Comparison of ENCODE assay signal across 10 mouse cellular contexts in the genomic region with DNA sequence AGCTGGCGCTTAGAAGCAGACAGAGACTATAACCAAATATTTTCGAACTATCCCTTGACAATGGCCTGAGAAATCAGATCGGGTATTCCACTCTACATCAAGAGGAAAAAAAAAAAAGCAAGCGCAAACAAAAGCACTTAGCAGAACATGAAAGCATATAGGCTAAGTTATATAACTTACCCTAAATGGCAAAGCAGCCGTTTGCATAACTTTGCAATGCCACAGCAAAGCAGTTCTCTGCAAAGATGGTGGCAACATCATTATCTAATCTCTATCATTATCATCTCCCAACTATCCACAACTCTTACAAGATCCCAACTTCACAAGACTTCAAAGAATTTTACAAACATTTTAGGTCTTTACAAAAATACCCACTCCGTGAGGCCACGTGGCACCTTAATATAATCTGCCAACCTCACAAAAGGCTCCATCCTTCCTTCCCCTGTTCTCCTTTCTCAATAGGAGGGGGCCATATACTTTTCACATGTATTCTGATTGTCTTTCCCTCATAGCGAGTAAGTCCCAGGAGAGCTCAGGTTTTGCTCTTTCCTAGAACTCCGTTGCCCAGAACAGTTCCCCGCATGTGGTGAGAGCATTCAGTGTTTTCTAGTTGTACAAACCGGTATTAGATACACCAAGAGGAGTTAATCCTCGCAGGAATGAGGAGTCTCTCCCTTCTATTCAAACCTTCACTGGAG. TPM values are rescaled to one million over a fixed set of nuclear protein-coding genes. Genes with fewer than 3 reads are reported as not detected.
DNase-seq lines count a peak whose midpoint lies in the region; ATAC-seq and TF ChIP-seq lines count a peak whose summit lies in the region.
"Had no signal": no experiment of that assay in that cellular context is flagged by ENCODE, and none has a peak within 500 bp of the region (broad histone marks: within the 10 kb centered on the region; RNA-seq: fewer than 3 reads in every experiment).

No protein-coding gene starts in this region.

- H3K27me3 ChIP-seq in forebrain, embryonic 14.5 days (replicated peaks; ENCODE audit: control insufficient read depth, insufficient read depth, low read length) = 0 out of 2 replicates have a peak, but pooled peaks cover 2% of the 10 kb centered on the region
- peaks cover 34% of the 10 kb centered on the region for H3K27me3 ChIP-seq in forebrain, embryonic 10.5 days (ENCODE audit: poor library complexity, severe bottlenecking)
- H3K27me3 ChIP-seq in kidney, embryonic 14.5 days (ENCODE audit: control insufficient read depth, insufficient read depth, low read length) = peaks cover 14% of the 10 kb centered on the region
- H3K27me3 ChIP-seq in heart, embryonic 15.5 days = no peaks in the 10 kb centered on the region
- no peaks in the 10 kb centered on the region for H3K27me3 ChIP-seq in myocyte (ENCODE audit: control insufficient read depth, insufficient read depth, insufficient read length)

- no peak overlapping the region for H3K4me3 ChIP-seq in forebrain, embryonic 14.5 days (ENCODE audit: low read depth, low read length)
- H3K4me3 ChIP-seq in forebrain, embryonic 10.5 days = no peak overlapping the region
- no peak overlapping the region for H3K4me3 ChIP-seq in kidney, embryonic 14.5 days (ENCODE audit: low read length)
- peak overlapping the region; percentile 64 for H3K4me3 ChIP-seq in heart, embryonic 15.5 days
- H3K4me3 ChIP-seq in myocyte = no peak overlapping the region

- peak overlapping the region; percentile 88; the same call in 1 of the 2 replicates for H3K4me2 ChIP-seq in forebrain, embryonic 14.5 days (ENCODE audit: low read length)
- peak overlapping the region; percentile 97 for H3K4me2 ChIP-seq in kidney, embryonic 14.5 days (replicated peaks; ENCODE audit: low read depth, low read length)
- H3K4me2 ChIP-seq in heart, embryonic 15.5 days = peak overlapping the region; percentile 79
- peak overlapping the region; percentile 63 for H3K4me2 ChIP-seq in myocyte (ENCODE audit: low read depth)

- no peak overlapping the region for H3K27ac ChIP-seq in forebrain, embryonic 14.5 days (ENCODE audit: low read depth, low read length)
- H3K27ac ChIP-seq in forebrain, embryonic 10.5 days = no peak overlapping the region
- H3K27ac ChIP-seq in kidney, embryonic 14.5 days (ENCODE audit: low read depth, low read length) = no peak overlapping the region
- H3K27ac ChIP-seq in heart, embryonic 15.5 days = peak overlapping the region; percentile 94

- H3K79me2 ChIP-seq in myocyte (ENCODE audit: control insufficient read depth, insufficient read depth) = no peaks in the 10 kb centered on the region

- H3K4me1 ChIP-seq in forebrain, embryonic 14.5 days (ENCODE audit: control insufficient read depth, insufficient read depth, low read length) = peaks cover 10% of the 10 kb centered on the region
- H3K4me1 ChIP-seq in forebrain, embryonic 10.5 days = peaks cover 28% of the 10 kb centered on the region
- peaks cover 5% of the 10 kb centered on the region; the same call in 1 of the 2 replicates for H3K4me1 ChIP-seq in kidney, embryonic 14.5 days (ENCODE audit: control insufficient read depth, insufficient read depth, low read length)
- H3K4me1 ChIP-seq in heart, embryonic 15.5 days (replicated peaks) = peaks cover 18% of the 10 kb centered on the region

- WGBS in forebrain, embryonic 14.5 days = 49% methylated on average over 12 of the region's 12 CpGs
- WGBS in forebrain, embryonic 10.5 days = 53% methylated on average over 12 of the region's 12 CpGs
- WGBS in kidney, embryonic 14.5 days = 74% methylated on average over 12 of the region's 12 CpGs
- 39% methylated on average over 12 of the region's 12 CpGs for WGBS in heart, embryonic 15.5 days

- no peaks in the 10 kb centered on the region for H3K36me3 ChIP-seq in forebrain, embryonic 14.5 days (ENCODE audit: control insufficient read depth, insufficient read depth, low read length)
- H3K36me3 ChIP-seq in forebrain, embryonic 10.5 days (replicated peaks) = no peaks in the 10 kb centered on the region
- H3K36me3 ChIP-seq in kidney, embryonic 14.5 days (ENCODE audit: control insufficient read depth, insufficient read depth, low read length) = no peaks in the 10 kb centered on the region
- H3K36me3 ChIP-seq in heart, embryonic 15.5 days = no peaks in the 10 kb centered on the region
- H3K36me3 ChIP-seq in myocyte (ENCODE audit: control insufficient read depth, insufficient read depth) = no peaks in the 10 kb centered on the region

- ATAC-seq in forebrain, embryonic 14.5 days = no peak
- ATAC-seq in kidney, embryonic 14.5 days (ENCODE audit: low FRiP score, low TSS enrichment) = no peak
- ATAC-seq in heart, embryonic 15.5 days (replicated peaks; ENCODE audit: insufficient number of reproducible peaks, insufficient read depth, low FRiP score, low read depth) = no peak

- H3ac ChIP-seq in myocyte (ENCODE audit: control insufficient read depth, insufficient read length) = no peak overlapping the region

- no peak for TF ChIP-seq POLR2A in myocyte (IDR thresholded peaks at IDR 0.05; ENCODE audit: insufficient read length, low read depth)

- no peak overlapping the region for H3K9ac ChIP-seq in forebrain, embryonic 14.5 days (ENCODE audit: low read length)
- H3K9ac ChIP-seq in kidney, embryonic 14.5 days (ENCODE audit: low read depth, low read length) = no peak overlapping the region
- H3K9ac ChIP-seq in heart, embryonic 15.5 days = peak overlapping the region; percentile 73
- H3K9ac ChIP-seq: lung, embryonic 14.5 days had no signal

- H3K9me3 ChIP-seq in forebrain, embryonic 14.5 days (replicated peaks; ENCODE audit: control insufficient read depth, low read length) = no peaks in the 10 kb centered on the region
- H3K9me3 ChIP-seq in forebrain, embryonic 10.5 days = no peaks in the 10 kb centered on the region
- H3K9me3 ChIP-seq in kidney, embryonic 14.5 days (ENCODE audit: control insufficient read depth, low read length) = no peaks in the 10 kb centered on the region
- no peaks in the 10 kb centered on the region for H3K9me3 ChIP-seq in heart, embryonic 15.5 days (replicated peaks)

- no peak for DNase-seq in forebrain, embryonic 14.5 days (ENCODE audit: low spot score)
- no peak for DNase-seq in forebrain, embryonic 10.5 days (ENCODE audit: extremely low spot score, low spot score)
- no peak for DNase-seq in kidney, postnatal 10 days
- DNase-seq in urinary bladder, postnatal 4 days (ENCODE audit: low spot score in 2 of 2) = no peak
- no peak for DNase-seq in gastrocnemius, postnatal 10 days
- DNase-seq: embryo, embryonic 11 days; lung, embryonic 14.5 days had no signal

TF ChIP-seq in myocyte, 11 proteins besides CTCF, POLR2A, EP300 and RAD21:
- TF ChIP-seq MYOD1 (IDR thresholded peaks at IDR 0.05; ENCODE audit: control insufficient read depth in 1 of 3, insufficient read length in 2 of 3, low read depth in 2 of 3) = no peak
- TF ChIP-seq MYOG (IDR thresholded peaks at IDR 0.05; ENCODE audit: control insufficient read depth in 1 of 3, insufficient read depth in 1 of 3, insufficient read length in 2 of 3, low read depth in 2 of 3) = no peak

RNA-seq across cellular contexts. Expression of gene Prkaa2, which starts 1.6 kb away (rescaled TPM):
- polyA plus RNA-seq in forebrain, embryonic 14.5 days (2014; fragmentation: Nextera tagmentation; extraction: Ambion mirVana) = 9.8 and 12.8 TPM in 2 replicates
- polyA plus RNA-seq in forebrain, embryonic 10.5 days (2016; fragmentation: Nextera tagmentation; extraction: Ambion mirVana) = 1.2 and 1.7 TPM in 2 replicates
- polyA plus RNA-seq in kidney, embryonic 14.5 days (2014; fragmentation: Nextera tagmentation; extraction: Ambion mirVana) = 2.8 and 5.5 TPM in 2 replicates
- 39.2 and 46.6 TPM in 2 replicates for polyA plus RNA-seq in heart, embryonic 15.5 days (2015; fragmentation: Nextera tagmentation; extraction: Ambion mirVana)
- 2.2 TPM for polyA plus RNA-seq in myocyte (2012; fragmentation: generic; extraction: Trizol)
- total RNA-seq in gastrocnemius, postnatal 10 days (2021) = 10 to 100 TPM; 75.4 to 83.6 TPM

RNA-seq across cellular contexts. Expression of gene Plpp3, which starts 49.1 kb away (rescaled TPM):
- polyA plus RNA-seq in forebrain, embryonic 14.5 days (2014; fragmentation: Nextera tagmentation; extraction: Ambion mirVana) = 48.6 and 50.8 TPM in 2 replicates
- polyA plus RNA-seq in forebrain, embryonic 10.5 days (2016; fragmentation: Nextera tagmentation; extraction: Ambion mirVana) = 57.2 and 59.4 TPM in 2 replicates
- polyA plus RNA-seq in kidney, embryonic 14.5 days (2014; fragmentation: Nextera tagmentation; extraction: Ambion mirVana) = 41.6 and 53.0 TPM in 2 replicates
- 35.0 and 40.4 TPM in 2 replicates for polyA plus RNA-seq in heart, embryonic 15.5 days (2015; fragmentation: Nextera tagmentation; extraction: Ambion mirVana)
- 12.7 TPM for polyA plus RNA-seq in myocyte (2012; fragmentation: generic; extraction: Trizol)
- total RNA-seq in gastrocnemius, postnatal 10 days (2021) = 10 to 100 TPM; 79.6 to 82.6 TPM
